Mouse (Mus musculus): ENCODE results near the gene Calm4. TPM values are rescaled to one million over a fixed set of nuclear protein-coding genes. Genes with fewer than 3 reads are reported as not detected.

Gene Calm4
- polyA plus RNA-seq, 1 experiment, result not detected

GRCm38 (mm10) chr13:3872832-3873231 lies 35.3 kb downstream of the Calm4 start:
- no peak for TF ChIP-seq FOSL1 (IDR thresholded peaks at IDR 0.05; ENCODE audit: insufficient read depth, low read length, poor library complexity, severe bottlenecking)
- no peak for TF ChIP-seq USF1 (IDR thresholded peaks at IDR 0.05; ENCODE audit: low read depth)
- TF ChIP-seq MYOG (IDR thresholded peaks at IDR 0.05; ENCODE audit: control insufficient read depth, extremely low read depth, insufficient read length), result no peak
- Histone ChIP-seq H3K4me3 (ENCODE audit: insufficient read depth, poor library complexity, severe bottlenecking) (no peak overlapping the region), H3K79me3 (ENCODE audit: low read depth) (no peaks in the 10 kb centered on the region), H3K79me2 (ENCODE audit: control insufficient read depth, insufficient read depth) (no peaks in the 10 kb centered on the region), H3K36me3 (ENCODE audit: control insufficient read depth, insufficient read depth) (no peaks in the 10 kb centered on the region), H3ac (ENCODE audit: control insufficient read depth, insufficient read length, low read depth) (no peak overlapping the region), H3K27me3 (ENCODE audit: control insufficient read depth, insufficient read depth, insufficient read length) (no peaks in the 10 kb centered on the region)

GRCm38 (mm10) chr13:3876448-3876847 lies 38.9 kb downstream of the Calm4 start:
- TF ChIP-seq MYOG (IDR thresholded peaks at IDR 0.05; ENCODE audit: control insufficient read depth, extremely low read depth, insufficient read length), result no peak
- no peak for TF ChIP-seq MAX (IDR thresholded peaks at IDR 0.05)
- TF ChIP-seq MYOD1 (IDR thresholded peaks at IDR 0.05; ENCODE audit: control insufficient read depth, insufficient read length, low read depth), result no peak
- TF ChIP-seq FOSL1 (IDR thresholded peaks at IDR 0.05; ENCODE audit: insufficient read depth, low read length, poor library complexity, severe bottlenecking), result no peak
- TF ChIP-seq USF1 (IDR thresholded peaks at IDR 0.05; ENCODE audit: low read depth), result no peak
- TF ChIP-seq CEBPB (IDR thresholded peaks at IDR 0.05; ENCODE audit: low read depth), result no peak
- no peak for TF ChIP-seq CTCF (IDR thresholded peaks at IDR 0.05; ENCODE audit: control insufficient read depth, insufficient read depth, insufficient read length)
- Histone ChIP-seq H3K79me2 (ENCODE audit: control insufficient read depth, insufficient read depth) (no peaks in the 10 kb centered on the region), H3K27me3 (ENCODE audit: control insufficient read depth, insufficient read depth, insufficient read length) (no peaks in the 10 kb centered on the region), H3ac (ENCODE audit: control insufficient read depth, insufficient read length, low read depth) (no peak overlapping the region), H3K4me3 (ENCODE audit: insufficient read depth, poor library complexity, severe bottlenecking) (no peak overlapping the region), H3K36me3 (ENCODE audit: control insufficient read depth, insufficient read depth) (peaks cover 8% of the 10 kb centered on the region), H3K79me3 (ENCODE audit: low read depth) (no peaks in the 10 kb centered on the region)

- Histone ChIP-seq H3K79me3 (ENCODE audit: low read depth) (no peaks in the 10 kb centered on the region), H3K27me3 (ENCODE audit: control insufficient read depth, insufficient read depth, insufficient read length) (no peaks in the 10 kb centered on the region), H3ac (ENCODE audit: control insufficient read depth, insufficient read length, low read depth) (no peak overlapping the region), H3K36me3 (ENCODE audit: control insufficient read depth, insufficient read depth) (peaks cover 15% of the 10 kb centered on the region), H3K79me2 (ENCODE audit: control insufficient read depth, insufficient read depth) (no peaks in the 10 kb centered on the region), H3K4me3 (ENCODE audit: insufficient read depth, poor library complexity, severe bottlenecking) (no peak overlapping the region)
- TF ChIP-seq CEBPB (IDR thresholded peaks at IDR 0.05; ENCODE audit: low read depth) (no peak), FOSL1 (IDR thresholded peaks at IDR 0.05; ENCODE audit: insufficient read depth, low read length, poor library complexity, severe bottlenecking) (no peak), MYOG (IDR thresholded peaks at IDR 0.05; ENCODE audit: control insufficient read depth, extremely low read depth, insufficient read length) (no peak), USF1 (IDR thresholded peaks at IDR 0.05; ENCODE audit: low read depth) (no peak), MAX (IDR thresholded peaks at IDR 0.05) (no peak), CTCF (IDR thresholded peaks at IDR 0.05; ENCODE audit: control insufficient read depth, insufficient read depth, insufficient read length) (no peak), MYOD1 (IDR thresholded peaks at IDR 0.05; ENCODE audit: control insufficient read depth, insufficient read length, low read depth) (no peak)
Measured at GRCm38 (mm10) chr13:3877185-3877584, 39.6 kb downstream of the Calm4 start.

GRCm38 (mm10) chr13:3877679-3878220 lies 40.2 kb downstream of the Calm4 start:
- TF ChIP-seq MYOG (IDR thresholded peaks at IDR 0.05; ENCODE audit: control insufficient read depth, extremely low read depth, insufficient read length) (no peak), FOSL1 (IDR thresholded peaks at IDR 0.05; ENCODE audit: insufficient read depth, low read length, poor library complexity, severe bottlenecking) (no peak), CTCF (IDR thresholded peaks at IDR 0.05; ENCODE audit: control insufficient read depth, insufficient read depth, insufficient read length) (no peak), USF1 (IDR thresholded peaks at IDR 0.05; ENCODE audit: low read depth) (no peak)
- Histone ChIP-seq H3ac (ENCODE audit: control insufficient read depth, insufficient read length, low read depth) (no peak overlapping the region), H3K27me3 (ENCODE audit: control insufficient read depth, insufficient read depth, insufficient read length) (no peaks in the 10 kb centered on the region), H3K4me3 (ENCODE audit: insufficient read depth, poor library complexity, severe bottlenecking) (no peak overlapping the region), H3K79me2 (ENCODE audit: control insufficient read depth, insufficient read depth) (no peaks in the 10 kb centered on the region), H3K36me3 (ENCODE audit: control insufficient read depth, insufficient read depth) (peaks cover 21% of the 10 kb centered on the region), H3K79me3 (ENCODE audit: low read depth) (no peaks in the 10 kb centered on the region)

GRCm38 (mm10) chr13:3886663-3887062 lies 49.1 kb downstream of the Calm4 start:
- H3K27me3 ChIP-seq (ENCODE audit: control insufficient read depth, insufficient read depth, insufficient read length), result no peaks in the 10 kb centered on the region
- TF ChIP-seq CTCF (IDR thresholded peaks at IDR 0.05; ENCODE audit: control insufficient read depth, insufficient read depth, insufficient read length) (no peak), MYOD1 (IDR thresholded peaks at IDR 0.05; ENCODE audit: control insufficient read depth, insufficient read length, low read depth) (peak; percentile 8), USF1 (IDR thresholded peaks at IDR 0.05; ENCODE audit: low read depth) (peak; percentile 63), FOSL1 (IDR thresholded peaks at IDR 0.05; ENCODE audit: insufficient read depth, low read length, poor library complexity, severe bottlenecking) (peak; percentile 2), CEBPB (IDR thresholded peaks at IDR 0.05; ENCODE audit: low read depth) (no peak), MAX (IDR thresholded peaks at IDR 0.05) (peak; percentile 56), MYOG (IDR thresholded peaks at IDR 0.05; ENCODE audit: control insufficient read depth, extremely low read depth, insufficient read length) (no peak)
- no peak overlapping the region for H3ac ChIP-seq (ENCODE audit: control insufficient read depth, insufficient read length, low read depth)
- peaks cover 80% of the 10 kb centered on the region for H3K36me3 ChIP-seq (ENCODE audit: control insufficient read depth, insufficient read depth)
- H3K79me2 ChIP-seq (ENCODE audit: control insufficient read depth, insufficient read depth), result peaks cover 36% of the 10 kb centered on the region
- H3K4me3 ChIP-seq (ENCODE audit: insufficient read depth, poor library complexity, severe bottlenecking), result no peak overlapping the region
- peaks cover 28% of the 10 kb centered on the region for H3K79me3 ChIP-seq (ENCODE audit: low read depth)

Other genes with a start within 250 kb of the Calm4 start
- gene Fam208b, start 226.6 kb upstream of the Calm4 start, polyA plus RNA-seq (2012; fragmentation: generic; extraction: Trizol), result 3.7 TPM
- 1.8 TPM for gene Asb13, start 203.7 kb upstream of the Calm4 start, polyA plus RNA-seq (2012; fragmentation: generic; extraction: Trizol)
- 0.02 TPM for gene Calml3, start 33.4 kb upstream of the Calm4 start, polyA plus RNA-seq (2012; fragmentation: generic; extraction: Trizol)
- not detected for gene Calm5, start 16.4 kb downstream of the Calm4 start, polyA plus RNA-seq (2012; fragmentation: generic; extraction: Trizol)
- 27.3 TPM for gene Net1, start 80.5 kb downstream of the Calm4 start, polyA plus RNA-seq (2012; fragmentation: generic; extraction: Trizol)
- not detected for gene Tubal3, start 80.5 kb downstream of the Calm4 start, polyA plus RNA-seq (2012; fragmentation: generic; extraction: Trizol)
- not detected for gene Ucn3, start 107.6 kb downstream of the Calm4 start, polyA plus RNA-seq (2012; fragmentation: generic; extraction: Trizol)
- gene Akr1c14, start 211.3 kb downstream of the Calm4 start, polyA plus RNA-seq (2012; fragmentation: generic; extraction: Trizol), result 0.05 TPM

Measured in C2C12 (cell line).